Mouse (Mus musculus) frontal cortex, postnatal 14 days (tissue): ENCODE measurements around the gene Dapk1.
"Not testable (repeated sequence)": the region's sequence is repeated elsewhere in the genome, so short reads cannot be mapped to it uniquely, and the experiment has no call there.

ENCODE experiments used
- DNase-seq, 2 experiments: peaks; one replicate each; pipeline ENCODE4 v3.0.0; 2022; ENCODE audit warnings: low spot score in 2 of 2

The Dapk1 gene

GRCm38 (mm10) chr13:60601436-60602415, at the start of gene Dapk1:
Dapk1 (plus strand) TSS chr13:60601947.
- peak; percentile 62 to 77 for DNase-seq

- DNase-seq = no peak
These were observed 48.4 kb upstream of the Dapk1 start for GRCm38 (mm10) chr13:60553326-60553725.

- no peak for DNase-seq
These were observed 45.3 kb upstream of the Dapk1 start for GRCm38 (mm10) chr13:60556476-60556875.

GRCm38 (mm10) chr13:60556911-60557310, 44.8 kb upstream of the Dapk1 start:
- DNase-seq = no peak

GRCm38 (mm10) chr13:60564303-60564702, 37.4 kb upstream of the Dapk1 start:
- no peak for DNase-seq

GRCm38 (mm10) chr13:60568934-60569548, 32.7 kb upstream of the Dapk1 start:
- no peak for DNase-seq

- no peak for DNase-seq
These were observed 32.2 kb upstream of the Dapk1 start for GRCm38 (mm10) chr13:60569549-60569941.

GRCm38 (mm10) chr13:60573541-60573940, 28.2 kb upstream of the Dapk1 start:
- no peak for DNase-seq

GRCm38 (mm10) chr13:60573971-60574370, 27.8 kb upstream of the Dapk1 start:
- DNase-seq = no peak

GRCm38 (mm10) chr13:60578541-60578940, 23.2 kb upstream of the Dapk1 start:
- no peak for DNase-seq

- no peak for DNase-seq
These were observed 6.9 kb upstream of the Dapk1 start for GRCm38 (mm10) chr13:60594866-60595265.

- DNase-seq = no peak
These were observed 6.2 kb upstream of the Dapk1 start for GRCm38 (mm10) chr13:60595519-60595918.

- peak; percentile 37 to 42 for DNase-seq
These were observed 887 bp downstream of the Dapk1 start for GRCm38 (mm10) chr13:60602416-60603251.

- DNase-seq = no peak
These were observed 1.5 kb downstream of the Dapk1 start for GRCm38 (mm10) chr13:60603252-60603562.

GRCm38 (mm10) chr13:60607411-60607810, 5.7 kb downstream of the Dapk1 start:
- DNase-seq = no peak

GRCm38 (mm10) chr13:60608411-60609046, 6.8 kb downstream of the Dapk1 start:
- DNase-seq = no peak

GRCm38 (mm10) chr13:60609234-60609633, 7.5 kb downstream of the Dapk1 start:
- no peak for DNase-seq

GRCm38 (mm10) chr13:60610558-60610957, 8.8 kb downstream of the Dapk1 start:
- DNase-seq = no peak

- DNase-seq = not testable (repeated sequence)
These were observed 9.2 kb downstream of the Dapk1 start for GRCm38 (mm10) chr13:60610971-60611370.

GRCm38 (mm10) chr13:60612160-60612559, 10.4 kb downstream of the Dapk1 start:
- DNase-seq = no peak

GRCm38 (mm10) chr13:60614154-60614553, 12.4 kb downstream of the Dapk1 start:
- peak; percentile 40 to 64 for DNase-seq
